Mouse (Mus musculus) splenic B cell, adult 2 months (primary cell): ENCODE data around the gene Gm9964.
A peak's percentile ranks its signal among the peaks of the same experiment; 100 is the strongest.

Experiments
- DNase-seq: peaks from one replicate; pipeline ENCODE4 v3.0.0-alpha.2; 2011; ENCODE audit warnings: low read depth, low spot score
- H3K27me3 ChIP-seq: 2 replicates; pipeline ENCODE4 v1.6.1; 2012; ENCODE audit warnings: mild to moderate bottlenecking, low read length, moderate library complexity, mixed read lengths; ENCODE audit not compliant: control insufficient read depth, poor library complexity, insufficient read depth, severe bottlenecking
- H3K36me3 ChIP-seq: 2 replicates; pipeline ENCODE4 v1.6.1; 2012; ENCODE audit warnings: mild to moderate bottlenecking, low read length, moderate library complexity, mixed read lengths; ENCODE audit not compliant: control insufficient read depth, poor library complexity, insufficient read depth, severe bottlenecking

Gene Gm9964

DNA sequence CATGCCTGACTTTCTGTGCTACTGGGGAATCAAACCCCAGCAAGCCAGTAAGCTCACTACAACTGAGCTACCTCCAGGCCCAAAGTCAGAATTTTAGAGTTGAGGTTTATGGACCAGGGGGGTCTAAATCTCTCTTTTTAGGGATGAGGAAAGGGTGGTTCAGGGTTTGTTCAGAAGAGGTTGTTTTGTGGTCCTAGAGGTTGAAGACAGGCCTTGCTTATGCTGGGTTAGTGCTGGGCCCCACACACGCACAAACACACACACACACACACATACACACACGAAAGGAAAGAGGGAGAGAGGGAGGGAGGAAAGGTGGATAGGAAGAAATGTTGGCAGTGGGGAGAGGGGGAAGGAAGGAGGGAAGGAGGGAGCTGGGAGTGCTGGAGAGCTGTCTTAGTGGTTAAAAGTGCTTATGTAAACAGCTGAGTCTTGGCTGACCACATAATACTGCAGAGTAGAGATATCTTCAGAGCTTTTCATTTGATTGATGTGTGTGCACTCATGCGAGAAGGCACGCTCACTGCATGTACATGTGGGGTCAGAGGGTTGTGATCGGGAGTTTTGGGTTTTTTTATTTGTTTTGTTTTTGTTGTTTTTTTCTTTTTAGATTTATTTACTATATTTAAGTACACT is at the start of gene Gm9964:
Gene Gm9964, minus strand, starts transcription at position 51 of the 636 bp plus-strand sequence.
- H3K36me3 ChIP-seq: no peaks in the 10 kb centered on the region
- H3K27me3 ChIP-seq: no peaks in the 10 kb centered on the region
- DNase-seq: no peak

DNA sequence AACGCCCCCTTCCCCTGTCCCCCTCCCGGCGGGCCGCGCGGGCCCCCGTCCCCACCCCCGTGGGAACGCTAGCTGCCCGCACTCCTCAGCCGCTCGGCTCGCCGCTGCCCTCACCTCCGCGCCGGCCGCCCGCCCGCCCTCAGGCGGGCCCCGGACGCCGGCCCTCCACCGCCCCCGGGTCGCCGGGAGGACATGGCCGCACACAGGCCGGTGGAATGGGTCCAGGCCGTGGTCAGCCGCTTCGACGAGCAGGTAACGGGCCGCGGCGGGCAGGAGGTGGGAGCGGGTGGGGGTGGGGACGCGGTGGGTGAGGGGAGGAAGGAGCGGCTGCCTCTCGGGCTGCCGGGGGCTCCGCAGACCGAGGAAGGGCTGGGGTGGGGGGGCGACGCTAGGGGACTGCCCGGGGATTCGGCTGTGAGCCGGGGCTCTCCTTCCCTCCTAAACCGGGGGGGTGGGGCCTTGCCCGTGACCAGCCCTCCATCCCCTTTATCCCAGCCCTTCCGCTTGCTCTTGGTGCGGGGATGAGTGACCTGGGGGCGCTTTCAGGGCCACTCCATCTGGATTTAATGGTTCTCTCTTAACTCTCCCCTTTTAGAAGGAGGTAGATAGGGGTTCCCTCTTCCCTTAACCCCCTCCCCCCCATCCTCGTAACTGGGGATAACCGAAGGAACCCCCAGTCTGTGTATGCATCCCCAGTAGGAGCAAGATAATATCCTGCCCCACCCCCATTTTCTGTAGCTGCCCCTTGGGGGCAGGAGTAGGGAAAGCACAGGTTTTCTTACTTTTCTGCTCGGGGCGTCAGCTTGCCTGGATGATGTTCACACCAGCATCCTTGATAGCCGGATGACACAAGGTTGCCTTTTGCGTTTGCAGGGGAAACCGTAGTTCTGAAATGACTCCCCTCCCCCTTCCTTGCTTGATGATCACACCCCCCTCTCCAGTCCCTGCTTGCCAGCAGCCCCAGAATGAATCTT is 43.4 kb upstream of the Gm9964 start:
- H3K36me3 ChIP-seq: no peaks in the 10 kb centered on the region
- peak; percentile 31 for DNase-seq
- no peaks in the 10 kb centered on the region for H3K27me3 ChIP-seq

DNA sequence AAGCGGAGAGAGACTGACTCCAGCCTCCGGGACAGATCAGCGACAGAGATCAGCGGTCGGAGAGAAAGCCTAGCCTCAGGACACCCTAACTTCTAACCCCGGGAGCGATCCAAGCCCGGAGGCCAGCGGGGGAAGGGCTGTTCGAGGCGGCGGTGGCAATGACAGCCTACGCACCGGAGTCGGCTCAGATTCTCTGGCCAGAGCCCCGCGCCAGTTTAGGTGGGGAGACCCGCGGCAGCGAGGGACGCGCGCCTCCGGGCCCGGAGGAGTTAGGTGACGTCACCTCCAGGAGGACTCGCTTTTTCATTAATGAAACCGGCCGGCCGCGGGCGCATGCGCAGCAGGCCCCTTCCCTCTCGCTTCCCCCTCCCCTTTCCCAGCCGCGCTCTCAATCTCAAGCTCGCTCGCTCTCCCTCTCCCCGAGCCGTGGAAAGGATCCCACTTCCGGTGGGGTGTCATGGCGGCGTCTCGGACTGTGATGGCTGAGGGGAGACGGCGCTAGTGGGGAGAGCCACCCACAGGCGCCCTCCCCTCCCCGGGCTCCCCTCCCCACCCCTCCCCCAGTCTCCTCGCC is 42.6 kb upstream of the Gm9964 start, which contains the start of gene Nf1:
Gene Nf1, plus strand, starts transcription at position 460 of the 574 bp plus-strand sequence.
- Histone ChIP-seq H3K36me3 (no peaks in the 10 kb centered on the region), H3K27me3 (no peaks in the 10 kb centered on the region)
- peak; percentile 90 for DNase-seq

DNA sequence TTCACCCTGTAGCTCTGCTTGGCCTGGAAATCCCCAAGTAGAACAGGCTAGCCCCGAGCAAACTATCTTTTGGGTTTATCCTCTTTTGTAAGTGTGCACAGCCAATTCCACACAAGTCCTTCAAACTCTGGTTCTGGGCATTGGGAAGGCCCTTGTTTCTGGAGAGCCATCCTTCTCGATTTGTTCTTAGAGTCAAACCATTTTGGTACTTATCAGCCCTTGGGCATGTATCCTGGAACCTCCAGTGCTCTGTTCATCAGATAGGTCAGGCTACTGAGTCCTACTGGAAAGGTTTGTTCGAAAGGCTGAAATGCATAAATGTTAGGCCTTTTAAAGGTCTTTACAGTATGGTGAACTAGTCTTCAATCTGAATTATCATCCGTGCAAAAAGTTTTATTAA is 41.9 kb upstream of the Gm9964 start:
- Histone ChIP-seq H3K27me3 (no peaks in the 10 kb centered on the region), H3K36me3 (no peaks in the 10 kb centered on the region)
- peak; percentile 10 for DNase-seq

DNA sequence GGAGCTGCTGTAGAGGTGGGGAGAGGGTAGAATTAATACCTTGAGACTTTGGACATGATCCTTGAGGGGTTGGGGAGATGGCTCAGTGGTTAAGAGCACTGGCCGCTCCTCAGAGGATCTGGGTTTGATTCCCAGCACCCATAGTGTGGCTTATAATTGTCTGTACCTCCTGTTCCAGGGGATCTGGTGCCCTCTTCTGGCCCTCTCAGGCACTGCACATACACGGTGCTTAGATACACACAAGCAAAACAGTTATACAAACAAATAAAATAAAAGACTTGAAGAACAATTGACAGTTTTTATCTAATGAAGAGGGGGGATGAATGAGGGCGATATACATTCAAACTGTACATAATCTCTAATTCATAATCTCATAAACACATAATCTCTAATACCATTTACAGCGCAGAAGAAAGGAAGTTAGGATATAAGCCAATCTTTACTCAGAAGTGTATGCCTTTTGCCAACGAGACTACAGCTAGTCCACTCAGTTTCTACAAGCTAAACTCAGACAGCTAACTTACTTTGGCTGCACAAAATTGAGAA is 40.1 kb upstream of the Gm9964 start:
- DNase-seq: peak; percentile 66
- Histone ChIP-seq H3K27me3 (no peaks in the 10 kb centered on the region), H3K36me3 (no peaks in the 10 kb centered on the region)

DNA sequence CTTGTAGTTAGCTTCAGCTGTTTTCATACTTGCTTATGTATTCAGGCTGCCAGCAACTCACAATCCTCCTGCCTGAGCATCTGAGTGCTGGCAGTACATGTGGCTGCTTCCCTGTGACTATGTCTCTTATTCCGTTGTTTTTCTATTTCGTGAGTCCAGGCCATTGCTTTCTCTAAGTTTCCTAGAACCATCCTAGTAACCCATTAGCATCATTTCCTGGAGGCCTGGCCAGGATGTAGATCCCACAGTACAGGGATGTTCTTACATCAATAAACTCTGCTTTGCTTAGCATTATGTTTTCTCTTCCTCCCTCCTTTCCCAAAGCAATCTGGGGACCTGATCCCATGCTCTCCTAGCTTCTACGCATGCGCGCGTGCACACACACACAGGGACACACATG is 38.4 kb upstream of the Gm9964 start:
- Histone ChIP-seq H3K27me3 (no peaks in the 10 kb centered on the region), H3K36me3 (no peaks in the 10 kb centered on the region)
- no peak for DNase-seq

DNA sequence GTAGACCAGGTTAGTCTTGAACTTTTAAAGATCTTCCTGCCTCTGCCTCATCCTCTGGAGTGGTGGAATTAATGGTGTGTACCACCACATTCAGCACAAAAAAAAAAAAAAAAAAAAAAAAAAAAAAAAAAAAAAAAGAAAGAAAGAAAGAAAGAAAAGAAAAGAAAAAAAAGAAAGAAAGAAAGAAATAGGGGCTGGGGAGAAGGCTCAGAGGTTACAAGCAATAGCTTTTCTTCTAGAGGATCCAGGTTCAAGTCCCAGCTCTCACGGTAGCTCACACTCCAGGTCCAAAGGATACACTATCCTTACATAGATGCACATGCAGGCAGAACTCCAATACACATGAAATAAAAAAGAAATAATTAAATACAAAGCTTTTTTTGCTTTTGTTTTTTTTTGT is 32.9 kb upstream of the Gm9964 start:
- no peak for DNase-seq
- Histone ChIP-seq H3K27me3 (no peaks in the 10 kb centered on the region), H3K36me3 (no peaks in the 10 kb centered on the region)

DNA sequence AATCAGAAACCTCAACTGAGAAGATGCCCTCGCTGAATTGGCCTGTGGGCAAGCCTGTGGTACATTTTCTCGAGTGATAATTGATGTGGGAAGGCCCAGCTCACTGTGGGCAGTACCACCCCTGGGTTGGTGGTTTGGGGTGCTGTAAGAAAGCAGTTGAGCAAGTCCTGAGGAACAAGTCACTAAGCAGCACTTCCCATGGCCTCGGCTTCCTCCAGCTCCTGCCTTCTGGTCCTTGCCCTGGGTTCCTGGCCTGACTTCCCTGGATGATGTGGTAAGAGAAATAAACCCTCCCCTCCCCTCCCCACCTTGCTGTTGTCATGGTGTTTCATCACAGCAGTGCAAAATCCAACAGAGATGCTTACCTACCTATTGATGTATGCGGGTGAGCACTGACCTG is 31.4 kb upstream of the Gm9964 start:
- no peaks in the 10 kb centered on the region for H3K27me3 ChIP-seq
- no peak for DNase-seq
- H3K36me3 ChIP-seq: no peaks in the 10 kb centered on the region

DNA sequence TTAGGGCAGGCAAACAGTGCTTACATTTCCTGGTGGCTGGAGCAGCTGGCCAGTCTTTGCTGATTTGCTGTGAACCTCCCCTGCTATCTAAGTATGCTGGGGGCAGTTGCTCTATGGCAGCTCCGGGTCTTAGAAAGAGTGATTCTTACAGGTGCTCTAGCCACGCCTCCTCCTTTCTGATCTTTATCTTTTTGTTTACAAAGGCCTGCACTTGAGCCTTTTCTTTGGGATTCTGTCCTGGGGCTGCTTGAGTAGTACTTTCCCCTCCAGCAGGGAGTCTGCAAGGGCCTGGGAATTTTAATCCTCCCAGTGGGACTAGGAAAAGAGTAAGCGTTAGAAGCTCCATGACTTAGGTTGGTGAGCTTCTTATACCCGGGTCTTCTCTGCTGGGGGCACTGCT is 30.4 kb upstream of the Gm9964 start:
- Histone ChIP-seq H3K27me3 (no peaks in the 10 kb centered on the region), H3K36me3 (no peaks in the 10 kb centered on the region)
- DNase-seq: no peak

DNA sequence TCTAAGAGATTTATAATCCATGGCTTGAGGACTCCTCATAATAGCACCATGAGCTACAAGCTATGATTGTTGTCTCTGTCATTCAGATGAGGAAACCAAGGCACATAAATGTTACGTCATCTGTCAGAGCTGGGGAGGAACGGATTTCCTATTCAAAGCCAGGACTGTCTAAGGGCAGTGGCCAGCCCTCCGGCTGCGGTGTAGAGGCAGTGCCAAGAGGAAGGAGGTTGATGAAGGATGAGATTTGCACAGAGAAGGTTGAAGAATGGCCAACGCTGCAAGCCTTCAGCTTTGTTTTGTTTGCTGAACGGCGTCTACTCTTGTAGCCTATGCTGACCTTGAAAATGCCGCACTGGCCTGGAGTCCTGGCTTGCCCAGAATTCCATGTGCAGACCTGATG is 29.0 kb upstream of the Gm9964 start:
- H3K36me3 ChIP-seq: no peaks in the 10 kb centered on the region
- no peaks in the 10 kb centered on the region for H3K27me3 ChIP-seq
- DNase-seq: no peak

DNA sequence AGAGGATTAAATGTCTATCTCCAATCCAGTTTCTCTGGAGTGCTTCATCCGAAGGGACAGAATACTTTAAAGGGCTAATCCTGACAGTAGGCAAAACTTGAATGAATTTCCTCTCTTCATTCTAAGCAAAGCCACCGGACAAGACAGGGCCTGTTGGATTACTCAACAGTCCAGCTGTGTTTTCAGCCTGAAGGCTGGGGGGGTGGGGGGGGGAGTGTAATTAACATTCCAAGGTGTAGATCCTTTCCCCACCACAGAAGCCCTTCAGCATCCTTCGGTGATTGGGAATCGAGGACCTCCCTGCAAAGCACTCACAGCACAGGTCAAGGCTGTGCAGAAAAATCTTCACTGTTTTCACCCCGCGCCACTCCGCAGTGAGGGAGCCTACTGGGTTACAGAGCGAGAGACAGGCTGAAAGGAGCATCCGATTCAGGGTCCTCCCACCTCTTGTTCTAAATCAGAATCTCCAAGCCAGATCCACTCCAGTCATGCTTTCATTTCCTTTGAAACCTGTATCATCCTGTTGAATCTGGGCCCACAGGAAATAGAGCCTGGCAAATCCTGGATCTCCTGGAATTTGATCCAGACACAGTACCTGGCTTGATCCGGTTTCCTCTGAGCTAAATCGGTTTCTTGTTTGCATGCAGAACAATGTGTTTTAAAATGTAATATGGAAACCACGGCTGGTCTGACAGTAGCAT is 27.4 kb upstream of the Gm9964 start:
- DNase-seq: no peak
- Histone ChIP-seq H3K36me3 (no peaks in the 10 kb centered on the region), H3K27me3 (no peaks in the 10 kb centered on the region)

DNA sequence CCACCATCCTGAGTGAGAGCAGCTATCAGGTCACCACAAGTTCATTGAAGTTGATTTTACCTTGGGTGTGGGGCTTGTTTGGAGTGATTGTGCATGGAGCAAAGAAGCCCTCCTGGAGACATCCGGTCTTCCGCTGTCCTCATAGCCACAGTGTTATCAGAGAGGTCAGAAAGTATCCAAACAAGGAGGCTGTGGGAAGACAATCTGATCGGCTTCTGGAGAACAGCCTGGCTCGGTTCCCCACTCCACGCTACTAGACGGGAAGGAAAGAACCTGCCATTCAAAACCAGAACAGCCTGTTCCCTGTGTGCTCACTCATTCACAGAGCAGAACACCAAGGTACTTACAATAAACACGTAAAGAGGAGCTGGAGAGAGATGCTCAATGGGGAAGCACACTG is 23.1 kb upstream of the Gm9964 start:
- no peaks in the 10 kb centered on the region for H3K27me3 ChIP-seq
- no peak for DNase-seq
- H3K36me3 ChIP-seq: no peaks in the 10 kb centered on the region

DNA sequence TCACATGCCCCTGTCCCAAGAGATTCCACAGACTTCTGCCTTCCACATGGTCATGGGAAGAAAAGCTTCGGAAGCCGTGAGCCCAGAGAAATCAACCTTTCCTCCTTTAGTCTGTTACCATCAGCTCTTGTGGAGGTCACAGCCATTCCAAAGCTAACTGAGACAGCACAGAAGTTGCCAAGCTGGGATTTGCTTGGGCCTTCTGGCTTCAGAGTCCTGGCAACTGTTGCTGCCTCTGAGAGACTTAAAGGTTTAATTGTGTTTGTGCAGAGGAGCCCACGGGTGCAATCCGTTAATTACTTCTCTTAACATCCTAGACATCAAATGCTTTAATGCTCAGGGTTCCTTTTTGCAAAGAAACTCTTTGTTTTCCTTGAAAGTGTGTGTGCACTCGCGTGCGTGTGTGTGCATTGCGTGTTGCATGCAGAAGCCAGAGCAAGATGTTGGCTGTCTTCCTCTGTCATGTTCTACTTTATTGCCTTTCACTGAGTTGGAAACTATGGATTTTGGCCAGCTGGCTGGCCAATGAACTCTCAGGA is 20.2 kb upstream of the Gm9964 start:
- no peaks in the 10 kb centered on the region for H3K27me3 ChIP-seq
- no peak for DNase-seq

DNA sequence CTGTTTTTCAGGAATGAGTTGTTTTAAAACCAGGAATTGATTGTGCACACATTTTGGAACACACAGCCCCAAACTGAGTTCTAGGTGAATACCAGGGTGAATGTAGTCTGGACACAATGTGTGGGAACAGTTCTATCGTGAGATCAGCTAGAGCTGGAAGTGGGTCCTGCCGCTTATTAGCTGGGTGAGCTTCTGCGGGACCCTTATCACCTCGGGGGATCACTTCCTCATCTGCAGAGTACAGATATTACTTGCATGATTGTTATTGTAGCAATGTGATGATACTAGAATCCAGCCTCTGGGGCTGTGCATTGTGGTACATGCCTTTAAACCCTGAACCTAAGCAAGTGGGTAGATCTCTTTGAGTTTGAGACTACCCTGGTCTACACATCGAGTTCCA is 13.8 kb upstream of the Gm9964 start:
- H3K36me3 ChIP-seq: no peaks in the 10 kb centered on the region
- H3K27me3 ChIP-seq: no peaks in the 10 kb centered on the region
- DNase-seq: no peak

More for the DNA sequence above, 20.2 kb upstream of the Gm9964 start:
- H3K36me3 ChIP-seq: no peaks in the 10 kb centered on the region
